8 mouse cellular contexts compared by ENCODE assay signal in genomic region chr12:39920466-39920913, GRCm38 (mm10).
DNase-seq lines count a peak whose midpoint lies in the region; ATAC-seq and TF ChIP-seq lines count a peak whose summit lies in the region.

No protein-coding gene starts in this region.

- H3K4me1 ChIP-seq in liver, embryonic 14.5 days (replicated peaks; ENCODE audit: control insufficient read depth in 2 of 2, insufficient read depth in 2 of 2, low read length in 1 of 2): no peaks in the 10 kb centered on the region
- no peaks in the 10 kb centered on the region for H3K4me1 ChIP-seq in liver, embryonic 11.5 days (replicated peaks; ENCODE audit: control insufficient read depth, insufficient read depth, low read length)
- peaks cover 4% of the 10 kb centered on the region for H3K4me1 ChIP-seq in embryonic facial prominence, embryonic 10.5 days
- H3K4me1 ChIP-seq in heart, embryonic 11.5 days (ENCODE audit: control insufficient read depth, insufficient read depth, low read length): peaks cover 6% of the 10 kb centered on the region; the same call in 1 of the 2 replicates
- peaks cover 5% of the 10 kb centered on the region; the same call in 1 of the 2 replicates for H3K4me1 ChIP-seq in kidney, embryonic 15.5 days
- no peaks in the 10 kb centered on the region for H3K4me1 ChIP-seq in lung, embryonic 16.5 days (replicated peaks; ENCODE audit: control insufficient read depth, insufficient read depth, low read length)

- H3K36me3 ChIP-seq in liver, embryonic 14.5 days (replicated peaks; ENCODE audit: control insufficient read depth, insufficient read depth, low read depth): no peaks in the 10 kb centered on the region
- H3K36me3 ChIP-seq in liver, embryonic 11.5 days (ENCODE audit: control insufficient read depth, insufficient read depth, low read length): no peaks in the 10 kb centered on the region
- no peaks in the 10 kb centered on the region for H3K36me3 ChIP-seq in embryonic facial prominence, embryonic 10.5 days (replicated peaks)
- H3K36me3 ChIP-seq in heart, embryonic 11.5 days (ENCODE audit: control insufficient read depth, insufficient read depth, low read length): no peaks in the 10 kb centered on the region
- H3K36me3 ChIP-seq in kidney, embryonic 15.5 days: no peaks in the 10 kb centered on the region
- no peaks in the 10 kb centered on the region for H3K36me3 ChIP-seq in lung, embryonic 16.5 days (ENCODE audit: control insufficient read depth, insufficient read depth, low read length)

- TF ChIP-seq EP300 in liver, embryonic 14.5 days (IDR thresholded peaks at IDR 0.05; ENCODE audit: low read depth): no peak

- H3K9ac ChIP-seq in liver, embryonic 14.5 days (replicated peaks): no peak overlapping the region
- no peak overlapping the region for H3K9ac ChIP-seq in liver, embryonic 11.5 days (ENCODE audit: low read depth, low read length)
- H3K9ac ChIP-seq in heart, embryonic 11.5 days (ENCODE audit: low read depth, low read length): no peak overlapping the region
- no peak overlapping the region for H3K9ac ChIP-seq in kidney, embryonic 15.5 days
- H3K9ac ChIP-seq in lung, embryonic 16.5 days (ENCODE audit: low read length): no peak overlapping the region

- no peak overlapping the region for H3K4me2 ChIP-seq in liver, embryonic 14.5 days (ENCODE audit: low read depth)
- H3K4me2 ChIP-seq in liver, embryonic 11.5 days: no peak overlapping the region
- H3K4me2 ChIP-seq in heart, embryonic 11.5 days: no peak overlapping the region
- H3K4me2 ChIP-seq in kidney, embryonic 15.5 days: no peak overlapping the region
- H3K4me2 ChIP-seq in lung, embryonic 16.5 days (ENCODE audit: low read depth, low read length): no peak overlapping the region

- H3K9me3 ChIP-seq in liver, embryonic 14.5 days (ENCODE audit: control insufficient read depth, low read length): no peaks in the 10 kb centered on the region
- H3K9me3 ChIP-seq in liver, embryonic 11.5 days (ENCODE audit: control insufficient read depth, low read length): no peaks in the 10 kb centered on the region
- H3K9me3 ChIP-seq in embryonic facial prominence, embryonic 10.5 days: no peaks in the 10 kb centered on the region
- H3K9me3 ChIP-seq in heart, embryonic 11.5 days (replicated peaks; ENCODE audit: control insufficient read depth, low read length): no peaks in the 10 kb centered on the region
- H3K9me3 ChIP-seq in kidney, embryonic 15.5 days (replicated peaks): no peaks in the 10 kb centered on the region
- no peaks in the 10 kb centered on the region for H3K9me3 ChIP-seq in lung, embryonic 16.5 days (ENCODE audit: control insufficient read depth, low read length)

- TF ChIP-seq CTCF in liver, embryonic 14.5 days (IDR thresholded peaks at IDR 0.05; ENCODE audit: low read depth): no peak

- peak; percentile 35; the same call in 1 of the 2 replicates for ATAC-seq in liver, embryonic 14.5 days (ENCODE audit: insufficient read depth)
- no peak; the same call in 1 of the 2 replicates for ATAC-seq in liver, embryonic 11.5 days (replicated peaks; ENCODE audit: low FRiP score)
- peak; percentile 76 for ATAC-seq in heart, embryonic 11.5 days (replicated peaks; ENCODE audit: insufficient number of reproducible peaks, low FRiP score, low TSS enrichment)
- peak; percentile 86 for ATAC-seq in kidney, embryonic 15.5 days (replicated peaks; ENCODE audit: low FRiP score)
- ATAC-seq in lung, embryonic 16.5 days (ENCODE audit: low read depth): peak; percentile 73

- 22% methylated on average over 8 of the region's 8 CpGs for WGBS in liver, embryonic 14.5 days (ENCODE audit: insufficient replicate concordance)
- WGBS in liver, embryonic 11.5 days: 37% methylated on average over 8 of the region's 8 CpGs
- WGBS in embryonic facial prominence, embryonic 10.5 days: 28% methylated on average over 8 of the region's 8 CpGs
- WGBS in heart, embryonic 11.5 days (ENCODE audit: insufficient replicate concordance): 22% methylated on average over 8 of the region's 8 CpGs
- 19% methylated on average over 8 of the region's 8 CpGs for WGBS in kidney, embryonic 15.5 days
- WGBS in lung, embryonic 16.5 days: 21% methylated on average over 8 of the region's 8 CpGs

- no peaks in the 10 kb centered on the region for H3K27me3 ChIP-seq in liver, embryonic 14.5 days (ENCODE audit: control insufficient read depth, insufficient read depth, low read length)
- H3K27me3 ChIP-seq in liver, embryonic 11.5 days (replicated peaks; ENCODE audit: control insufficient read depth, insufficient read depth, low read length): no peaks in the 10 kb centered on the region
- no peaks in the 10 kb centered on the region for H3K27me3 ChIP-seq in embryonic facial prominence, embryonic 10.5 days (replicated peaks; ENCODE audit: low read depth, poor library complexity, severe bottlenecking)
- no peaks in the 10 kb centered on the region for H3K27me3 ChIP-seq in heart, embryonic 11.5 days (ENCODE audit: control insufficient read depth, insufficient read depth, low read length)
- no peaks in the 10 kb centered on the region for H3K27me3 ChIP-seq in kidney, embryonic 15.5 days
- H3K27me3 ChIP-seq in lung, embryonic 16.5 days (ENCODE audit: control insufficient read depth, insufficient read depth, low read depth, low read length): no peaks in the 10 kb centered on the region

- H3K4me3 ChIP-seq in liver, embryonic 14.5 days (ENCODE audit: insufficient read depth in 1 of 2, low read depth in 2 of 2, low read length in 2 of 2): no peak overlapping the region
- no peak overlapping the region for H3K4me3 ChIP-seq in liver, embryonic 11.5 days (ENCODE audit: low read depth, low read length)
- H3K4me3 ChIP-seq in embryonic facial prominence, embryonic 10.5 days: no peak overlapping the region
- no peak overlapping the region for H3K4me3 ChIP-seq in heart, embryonic 11.5 days (ENCODE audit: low read depth, low read length)
- no peak overlapping the region for H3K4me3 ChIP-seq in kidney, embryonic 15.5 days (replicated peaks)
- H3K4me3 ChIP-seq in lung, embryonic 16.5 days (ENCODE audit: low read length): no peak overlapping the region

- no peak overlapping the region for H3K27ac ChIP-seq in liver, embryonic 14.5 days
- no peak overlapping the region for H3K27ac ChIP-seq in liver, embryonic 11.5 days (ENCODE audit: low read depth, low read length)
- H3K27ac ChIP-seq in embryonic facial prominence, embryonic 10.5 days (replicated peaks): no peak overlapping the region
- H3K27ac ChIP-seq in heart, embryonic 11.5 days (ENCODE audit: low read depth, low read length): no peak overlapping the region
- H3K27ac ChIP-seq in kidney, embryonic 15.5 days: no peak overlapping the region
- no peak overlapping the region for H3K27ac ChIP-seq in lung, embryonic 16.5 days (ENCODE audit: low read length)

- no peak for DNase-seq in liver, embryonic 14.5 days (ENCODE audit: low read depth in 3 of 3, low spot score in 3 of 3)
- DNase-seq in liver, embryonic 11.5 days (ENCODE audit: low spot score): no peak
- peak; percentile 21 for DNase-seq in embryonic facial prominence, embryonic 10.5 days (ENCODE audit: low spot score)
- peak; percentile 6 to 26 for DNase-seq in right cerebral cortex, adult 2 months (ENCODE audit: low spot score in 2 of 2)
- DNase-seq in c-Kit-positive CD71-positive TER-119-positive erythroid progenitor cells, embryonic 14.5 days (ENCODE audit: low spot score): no peak

Comparison
In these comparisons a context has a peak if more than half of its experiments do, and no peak if none do; other contexts are left out.
1. DNase-seq: peak in embryonic facial prominence, embryonic 10.5 days (single experiment) and right cerebral cortex, adult 2 months (2 of 2); none in liver, embryonic 14.5 days (0 of 3), liver, embryonic 11.5 days (single experiment) and c-Kit-positive CD71-positive TER-119-positive erythroid progenitor cells, embryonic 14.5 days (single experiment).